Mouse (Mus musculus): Measurements from ENCODE around the gene Orai1. TPM values are rescaled to one million over a fixed set of nuclear protein-coding genes. Genes with fewer than 3 reads are reported as not detected.

Orai1 gene
- polyA plus RNA-seq, 1 experiment from 2014 or later = 13.5 TPM

GRCm38 (mm10) chr5:123024312-123024711, 9.4 kb downstream of the Orai1 start:
- Histone ChIP-seq H3K4me3 (no peak overlapping the region), H3K9me3 (replicated peaks) (no peaks in the 10 kb centered on the region), H3K4me1 (peaks cover 15% of the 10 kb centered on the region), H3K9ac (no peak overlapping the region), H3K27me3 (no peaks in the 10 kb centered on the region), H3K36me3 (no peaks in the 10 kb centered on the region), H3K4me2 (replicated peaks) (no peak overlapping the region), H3K27ac (no peak overlapping the region)
- ATAC-seq (ENCODE audit: low FRiP score) = no peak
- 90% methylated on average over 6 of the region's 6 CpGs for WGBS

- H3K4me2 ChIP-seq (replicated peaks) = no peak overlapping the region
- no peak overlapping the region for H3K27ac ChIP-seq
- no peaks in the 10 kb centered on the region for H3K9me3 ChIP-seq (replicated peaks)
- WGBS = 86% methylated on average over 9 of the region's 9 CpGs
- H3K4me1 ChIP-seq = peaks cover 7% of the 10 kb centered on the region; the same call in 1 of the 2 replicates
- no peak overlapping the region for H3K9ac ChIP-seq
- no peak for ATAC-seq (ENCODE audit: low FRiP score)
- H3K36me3 ChIP-seq = 0 out of 2 replicates have a peak, but pooled peaks cover 2% of the 10 kb centered on the region
- H3K4me3 ChIP-seq = no peak overlapping the region
- no peaks in the 10 kb centered on the region for H3K27me3 ChIP-seq
Measured at GRCm38 (mm10) chr5:123024965-123025573, 10.2 kb downstream of the Orai1 start.

- no peaks in the 10 kb centered on the region for H3K27me3 ChIP-seq
- 66% methylated on average over 6 of the region's 6 CpGs for WGBS
- H3K27ac ChIP-seq = no peak overlapping the region
Measured at GRCm38 (mm10) chr5:123026414-123026813, 11.5 kb downstream of the Orai1 start.

GRCm38 (mm10) chr5:123027436-123027835, 12.6 kb downstream of the Orai1 start:
- H3K9me3 ChIP-seq (replicated peaks) = no peaks in the 10 kb centered on the region
- no peak overlapping the region for H3K4me2 ChIP-seq (replicated peaks)
- peaks cover 12% of the 10 kb centered on the region; the same call in 1 of the 2 replicates for H3K36me3 ChIP-seq
- no peak for ATAC-seq (ENCODE audit: low FRiP score)
- no peak overlapping the region for H3K27ac ChIP-seq
- H3K4me3 ChIP-seq = no peak overlapping the region
- no peaks in the 10 kb centered on the region for H3K27me3 ChIP-seq
- H3K9ac ChIP-seq = no peak overlapping the region
- 76% methylated on average over 6 of the region's 6 CpGs for WGBS
- peaks cover 7% of the 10 kb centered on the region; the same call in 1 of the 2 replicates for H3K4me1 ChIP-seq

More at GRCm38 (mm10) chr5:123026414-123026813, 11.5 kb downstream of the Orai1 start:
- ATAC-seq (ENCODE audit: low FRiP score) = no peak
- Histone ChIP-seq H3K9me3 (replicated peaks) (no peaks in the 10 kb centered on the region), H3K4me1 (peaks cover 7% of the 10 kb centered on the region; the same call in 1 of the 2 replicates), H3K4me2 (replicated peaks) (no peak overlapping the region), H3K36me3 (peaks cover 6% of the 10 kb centered on the region; the same call in 1 of the 2 replicates), H3K9ac (no peak overlapping the region), H3K4me3 (no peak overlapping the region)

- ATAC-seq (ENCODE audit: low FRiP score) = no peak
- 94% methylated on average over 7 of the region's 7 CpGs for WGBS
Measured at GRCm38 (mm10) chr5:123029729-123030128, 14.9 kb downstream of the Orai1 start.

GRCm38 (mm10) chr5:123031312-123031711, 16.4 kb downstream of the Orai1 start:
- Histone ChIP-seq H3K4me2 (replicated peaks) (no peak overlapping the region), H3K27ac (no peak overlapping the region), H3K27me3 (no peaks in the 10 kb centered on the region), H3K9me3 (replicated peaks) (no peaks in the 10 kb centered on the region), H3K36me3 (peaks cover 12% of the 10 kb centered on the region; the same call in 1 of the 2 replicates), H3K4me3 (no peak overlapping the region), H3K4me1 (0 out of 2 replicates have a peak, but pooled peaks cover 5% of the 10 kb centered on the region), H3K9ac (no peak overlapping the region)
- WGBS = 96% methylated on average over 3 of the region's 3 CpGs
- ATAC-seq (ENCODE audit: low FRiP score) = no peak

More at GRCm38 (mm10) chr5:123029729-123030128, 14.9 kb downstream of the Orai1 start:
- H3K9ac ChIP-seq = no peak overlapping the region
- H3K4me1 ChIP-seq = peaks cover 7% of the 10 kb centered on the region; the same call in 1 of the 2 replicates
- H3K27ac ChIP-seq = no peak overlapping the region
- H3K36me3 ChIP-seq = peaks cover 12% of the 10 kb centered on the region; the same call in 1 of the 2 replicates
- no peaks in the 10 kb centered on the region for H3K9me3 ChIP-seq (replicated peaks)
- no peak overlapping the region for H3K4me3 ChIP-seq
- H3K27me3 ChIP-seq = no peaks in the 10 kb centered on the region
- H3K4me2 ChIP-seq (replicated peaks) = no peak overlapping the region

- no peak for ATAC-seq (ENCODE audit: low FRiP score)
- 82% methylated on average over 7 of the region's 7 CpGs for WGBS
- Histone ChIP-seq H3K4me1 (no peaks in the 10 kb centered on the region), H3K9me3 (replicated peaks) (no peaks in the 10 kb centered on the region), H3K4me2 (replicated peaks) (no peak overlapping the region), H3K4me3 (no peak overlapping the region), H3K27ac (no peak overlapping the region), H3K36me3 (peaks cover 12% of the 10 kb centered on the region; the same call in 1 of the 2 replicates), H3K27me3 (no peaks in the 10 kb centered on the region), H3K9ac (no peak overlapping the region)
Measured at GRCm38 (mm10) chr5:123033646-123034160, 18.8 kb downstream of the Orai1 start.

- WGBS = 88% methylated on average over 4 of the region's 4 CpGs
Measured at GRCm38 (mm10) chr5:123035089-123035488, 20.2 kb downstream of the Orai1 start.

GRCm38 (mm10) chr5:123035564-123035963, 20.7 kb downstream of the Orai1 start:
- Histone ChIP-seq H3K4me3 (no peak overlapping the region), H3K9me3 (replicated peaks) (no peaks in the 10 kb centered on the region), H3K4me1 (peaks cover 7% of the 10 kb centered on the region), H3K9ac (no peak overlapping the region), H3K27ac (no peak overlapping the region), H3K27me3 (no peaks in the 10 kb centered on the region), H3K36me3 (peaks cover 10% of the 10 kb centered on the region; the same call in 1 of the 2 replicates), H3K4me2 (replicated peaks) (no peak overlapping the region)
- 34% methylated on average over 6 of the region's 6 CpGs for WGBS
- ATAC-seq (ENCODE audit: low FRiP score) = no peak

More at GRCm38 (mm10) chr5:123035089-123035488, 20.2 kb downstream of the Orai1 start:
- Histone ChIP-seq H3K36me3 (peaks cover 10% of the 10 kb centered on the region; the same call in 1 of the 2 replicates), H3K9me3 (replicated peaks) (no peaks in the 10 kb centered on the region), H3K27me3 (no peaks in the 10 kb centered on the region), H3K27ac (no peak overlapping the region), H3K4me2 (replicated peaks) (no peak overlapping the region), H3K4me1 (peaks cover 7% of the 10 kb centered on the region), H3K4me3 (no peak overlapping the region), H3K9ac (no peak overlapping the region)
- no peak for ATAC-seq (ENCODE audit: low FRiP score)

- Histone ChIP-seq H3K9ac (no peak overlapping the region), H3K27ac (no peak overlapping the region), H3K9me3 (replicated peaks) (no peaks in the 10 kb centered on the region), H3K4me3 (no peak overlapping the region), H3K36me3 (no peaks in the 10 kb centered on the region), H3K4me1 (peaks cover 7% of the 10 kb centered on the region), H3K4me2 (replicated peaks) (no peak overlapping the region), H3K27me3 (no peaks in the 10 kb centered on the region)
- 90% methylated on average over 5 of the region's 5 CpGs for WGBS
- no peak for ATAC-seq (ENCODE audit: low FRiP score)
Measured at GRCm38 (mm10) chr5:123038115-123038514, 23.2 kb downstream of the Orai1 start.

GRCm38 (mm10) chr5:123039120-123039752, 24.4 kb downstream of the Orai1 start:
- no peak for ATAC-seq (ENCODE audit: low FRiP score)
- Histone ChIP-seq H3K4me3 (peak overlapping the region; percentile 27), H3K9ac (no peak overlapping the region), H3K27ac (no peak overlapping the region), H3K4me1 (peaks cover 7% of the 10 kb centered on the region), H3K36me3 (no peaks in the 10 kb centered on the region), H3K27me3 (no peaks in the 10 kb centered on the region), H3K9me3 (replicated peaks) (no peaks in the 10 kb centered on the region), H3K4me2 (replicated peaks) (peak overlapping the region; percentile 48)
- WGBS = 4% methylated on average over 25 of the region's 25 CpGs

GRCm38 (mm10) chr5:123040796-123041195, 25.9 kb downstream of the Orai1 start:
- H3K36me3 ChIP-seq = no peaks in the 10 kb centered on the region
- no peak overlapping the region for H3K9ac ChIP-seq
- no peaks in the 10 kb centered on the region for H3K27me3 ChIP-seq
- no peak overlapping the region for H3K27ac ChIP-seq
- H3K4me2 ChIP-seq (replicated peaks) = no peak overlapping the region
- WGBS = 49% methylated on average over 7 of the region's 7 CpGs
- no peaks in the 10 kb centered on the region for H3K9me3 ChIP-seq (replicated peaks)
- no peak for ATAC-seq (ENCODE audit: low FRiP score)
- peaks cover 7% of the 10 kb centered on the region for H3K4me1 ChIP-seq
- H3K4me3 ChIP-seq = no peak overlapping the region
